ENCODE assay signal across 8 mouse cellular contexts in genomic region chr12:100527241-100527640, GRCm38 (mm10). TPM values are rescaled to one million over a fixed set of nuclear protein-coding genes. Genes with fewer than 3 reads are reported as not detected.
DNase-seq lines count a peak whose midpoint lies in the region; ATAC-seq and TF ChIP-seq lines count a peak whose summit lies in the region.

No protein-coding gene starts in this region.

- H3K27ac ChIP-seq in layer of hippocampus, adult 2 months = peak overlapping the region; percentile 87
- H3K27ac ChIP-seq in hindbrain, embryonic 12.5 days = no peak overlapping the region; the same call in 1 of the 2 replicates
- no peak overlapping the region for H3K27ac ChIP-seq in neural tube, embryonic 12.5 days

- H3K4me2 ChIP-seq in hindbrain, embryonic 12.5 days (replicated peaks) = peak overlapping the region; percentile 48
- peak overlapping the region; percentile 54 for H3K4me2 ChIP-seq in neural tube, embryonic 12.5 days (replicated peaks)

- peak; percentile 58; the same call in 1 of the 2 replicates for ATAC-seq in hindbrain, embryonic 12.5 days (ENCODE audit: low FRiP score)
- ATAC-seq in neural tube, embryonic 12.5 days (ENCODE audit: low FRiP score, low read depth) = 0 out of 2 replicates have a peak, but pooled peaks have one; percentile 42

- TF ChIP-seq CTCF in layer of hippocampus, adult 2 months (conservative IDR thresholded peaks at IDR 0.05) = no peak

- no peaks in the 10 kb centered on the region for H3K9me3 ChIP-seq in hindbrain, embryonic 12.5 days (replicated peaks)
- H3K9me3 ChIP-seq in neural tube, embryonic 12.5 days = no peaks in the 10 kb centered on the region

- no peaks in the 10 kb centered on the region for H3K27me3 ChIP-seq in hindbrain, embryonic 12.5 days
- no peaks in the 10 kb centered on the region for H3K27me3 ChIP-seq in neural tube, embryonic 12.5 days (replicated peaks)

- H3K36me3 ChIP-seq in hindbrain, embryonic 12.5 days = no peaks in the 10 kb centered on the region
- no peaks in the 10 kb centered on the region for H3K36me3 ChIP-seq in neural tube, embryonic 12.5 days

- DNase-seq in layer of hippocampus, adult 2 months (ENCODE audit: low spot score in 2 of 2) = no peak
- DNase-seq in layer of hippocampus, postnatal 25 days (ENCODE audit: extremely low spot score in 1 of 2, low spot score in 1 of 2) = no peak
- peak; percentile 74 to 81 for DNase-seq in cerebellum, postnatal 14 days
- DNase-seq in T-cell, adult 2 months (ENCODE audit: low spot score) = no peak
- DNase-seq in frontal cortex, postnatal 10 days (ENCODE audit: low spot score in 2 of 2) = no peak
- no peak for DNase-seq in frontal cortex, postnatal 25 days (ENCODE audit: low spot score in 2 of 2)

- H3K9ac ChIP-seq in hindbrain, embryonic 12.5 days = no peak overlapping the region
- H3K9ac ChIP-seq in neural tube, embryonic 12.5 days = no peak overlapping the region

- 70% methylated on average over 9 of the region's 9 CpGs for WGBS in hindbrain, embryonic 12.5 days
- 65% methylated on average over 9 of the region's 9 CpGs for WGBS in neural tube, embryonic 12.5 days

- H3K4me3 ChIP-seq in layer of hippocampus, adult 2 months = peak overlapping the region; percentile 46
- peak overlapping the region; percentile 20; the same call in 1 of the 2 replicates for H3K4me3 ChIP-seq in hindbrain, embryonic 12.5 days
- H3K4me3 ChIP-seq in neural tube, embryonic 12.5 days = no peak overlapping the region

- peaks cover 26% of the 10 kb centered on the region for H3K4me1 ChIP-seq in hindbrain, embryonic 12.5 days
- H3K4me1 ChIP-seq in neural tube, embryonic 12.5 days = peaks cover 20% of the 10 kb centered on the region

RNA-seq across cellular contexts. Expression of gene Ttc7b, which starts 6.6 kb away (rescaled TPM):
- 100 to 1,000 TPM; 173 to 184 TPM for total RNA-seq in layer of hippocampus, adult 2 months (2021)
- 100 to 1,000 TPM; 164 to 180 TPM for total RNA-seq in layer of hippocampus, postnatal 25 days (2021)
- 5.1 and 6.1 TPM in 2 replicates for polyA plus RNA-seq in hindbrain, embryonic 12.5 days (2016; fragmentation: Nextera tagmentation; extraction: Ambion mirVana)
- 8.0 and 9.0 TPM in 2 replicates for polyA plus RNA-seq in neural tube, embryonic 12.5 days (2016; fragmentation: Nextera tagmentation; extraction: Ambion mirVana)

Comparison
In these comparisons a context has a peak if more than half of its experiments do, and no peak if none do; other contexts are left out.
1. DNase-seq: peak in cerebellum, postnatal 14 days (2 of 2); none in layer of hippocampus, adult 2 months (0 of 2), layer of hippocampus, postnatal 25 days (0 of 2), T-cell, adult 2 months (single experiment), frontal cortex, postnatal 10 days (0 of 2) and frontal cortex, postnatal 25 days (0 of 2).